Mouse (Mus musculus) midbrain, embryonic 13.5 days (tissue): ENCODE measurements around the gene Zyg11b. TPM values are rescaled to one million over a fixed set of nuclear protein-coding genes. Genes with fewer than 3 reads are reported as not detected.

ENCODE experiments used
- ATAC-seq: fragments of 200-750 bp; cut with Nextera tagmentation; 2 replicates; pipeline ENCODE4 v1.8.0; 2017; ENCODE audit warnings: mild to moderate bottlenecking, moderate TSS enrichment, moderate library complexity
- H3K27ac ChIP-seq: fragments of 300-500 bp; sonication (generic); 2 replicates; pipeline ENCODE4 v1.5.1; 2015; ENCODE audit warnings: inconsistent platforms, mild to moderate bottlenecking, moderate library complexity
- H3K27me3 ChIP-seq: fragments of 300-500 bp; sonication (generic); 2 replicates; pipeline ENCODE4 v1.6.1; 2015; ENCODE audit warnings: mild to moderate bottlenecking, inconsistent platforms
- H3K36me3 ChIP-seq: fragments of 300-500 bp; sonication (generic); 2 replicates; pipeline ENCODE4 v1.6.1; 2015; ENCODE audit warnings: mild to moderate bottlenecking, inconsistent platforms
- H3K4me1 ChIP-seq: fragments of 300-500 bp; sonication (generic); replicated peaks from 2 replicates; pipeline ENCODE4 v1.6.1; 2015; ENCODE audit warnings: inconsistent platforms
- H3K4me2 ChIP-seq: fragments of 300-500 bp; sonication (generic); replicated peaks from 2 replicates; pipeline ENCODE4 v1.6.1; 2015; ENCODE audit warnings: moderate library complexity, mild to moderate bottlenecking, inconsistent platforms
- H3K4me3 ChIP-seq: fragments of 300-500 bp; sonication (generic); replicated peaks from 2 replicates; pipeline ENCODE4 v1.5.1; 2015; ENCODE audit warnings: mild to moderate bottlenecking, inconsistent platforms
- H3K9ac ChIP-seq: fragments of 300-500 bp; sonication (generic); replicated peaks from 2 replicates; pipeline ENCODE4 v1.6.1; 2015; ENCODE audit warnings: mild to moderate bottlenecking, inconsistent platforms
- H3K9me3 ChIP-seq: fragments of 300-500 bp; sonication (generic); 2 replicates; pipeline ENCODE4 v1.6.1; 2016; ENCODE audit warnings: mild to moderate bottlenecking, inconsistent platforms
- WGBS: fragments of 180-500 bp; shearing (Covaris S2); methylation state at CpG from one replicate; pipeline ENCODE4 v1.1.7; 2015; 5-methylcytosine and 5-hydroxymethylcytosine counted together
- polyA plus RNA-seq: library from polyadenylated mRNA; unstranded; fragments of >200 nt; fragmentation: Nextera tagmentation; extraction: Ambion mirVana; gene quantifications from 2 replicates; pipeline ENCODE4 v1.2.1, GENCODE M21; 2015

Gene Zyg11b
- polyA plus RNA-seq, 1 experiment from 2014 or later: 30.9 TPM

GRCm38 (mm10) chr4:108335413-108335812 lies 34.5 kb upstream of the Zyg11b start:
- H3K4me1 ChIP-seq: peaks cover 13% of the 10 kb centered on the region
- H3K9ac ChIP-seq: no peak overlapping the region
- H3K9me3 ChIP-seq: no peaks in the 10 kb centered on the region
- WGBS: 95% methylated on average over 6 of the region's 6 CpGs
- no peaks in the 10 kb centered on the region for H3K27me3 ChIP-seq
- no peak overlapping the region for H3K4me2 ChIP-seq
- no peak overlapping the region for H3K27ac ChIP-seq
- ATAC-seq: no peak
- H3K4me3 ChIP-seq: no peak overlapping the region
- peaks cover 58% of the 10 kb centered on the region for H3K36me3 ChIP-seq

- peaks cover 18% of the 10 kb centered on the region for H3K4me1 ChIP-seq
- H3K4me3 ChIP-seq: no peak overlapping the region
- peaks cover 47% of the 10 kb centered on the region for H3K36me3 ChIP-seq
- H3K9me3 ChIP-seq: no peaks in the 10 kb centered on the region
- H3K4me2 ChIP-seq: no peak overlapping the region
- H3K27ac ChIP-seq: no peak overlapping the region
- no peaks in the 10 kb centered on the region for H3K27me3 ChIP-seq
- no peak for ATAC-seq
- 88% methylated on average over 9 of the region's 9 CpGs for WGBS
- H3K9ac ChIP-seq: 0 out of 2 replicates have a peak overlapping the region, but pooled peaks have one; percentile 10
Measured at GRCm38 (mm10) chr4:108332041-108332440, 31.1 kb upstream of the Zyg11b start.

GRCm38 (mm10) chr4:108329840-108330239 lies 28.9 kb upstream of the Zyg11b start:
- Histone ChIP-seq H3K27ac (no peak overlapping the region), H3K9ac (no peak overlapping the region), H3K9me3 (no peaks in the 10 kb centered on the region), H3K36me3 (peaks cover 26% of the 10 kb centered on the region), H3K27me3 (no peaks in the 10 kb centered on the region), H3K4me3 (no peak overlapping the region), H3K4me1 (peaks cover 19% of the 10 kb centered on the region), H3K4me2 (no peak overlapping the region)
- 98% methylated on average over 6 of the region's 6 CpGs for WGBS
- ATAC-seq: no peak

- Histone ChIP-seq H3K27ac (peak within 1 kb of the TSS; percentile 95), H3K9ac (peak within 1 kb of the TSS; percentile 64), H3K4me2 (peak within 1 kb of the TSS; percentile 65), H3K4me3 (peak within 1 kb of the TSS; percentile 62), H3K9me3 (no peaks in the 10 kb centered on the region), H3K4me1 (peaks cover 19% of the 10 kb centered on the region), H3K27me3 (no peaks in the 10 kb centered on the region), H3K36me3 (peaks cover 16% of the 10 kb centered on the region)
- peak; percentile 92 for ATAC-seq
- WGBS: under 1% methylated on average over 44 of the region's 45 CpGs
Measured at GRCm38 (mm10) chr4:108327730-108328484, 27.0 kb upstream of the Zyg11b start, which contains the start of gene Coa7. Coa7 (plus strand) TSS chr4:108328140.

- peak; percentile 15 for ATAC-seq
- Histone ChIP-seq H3K4me3 (peak overlapping the region; percentile 62), H3K4me1 (peaks cover 19% of the 10 kb centered on the region), H3K9me3 (no peaks in the 10 kb centered on the region), H3K9ac (peak overlapping the region; percentile 64), H3K27ac (peak overlapping the region; percentile 95), H3K36me3 (peaks cover 9% of the 10 kb centered on the region), H3K27me3 (no peaks in the 10 kb centered on the region), H3K4me2 (peak overlapping the region; percentile 65)
- WGBS: 32% methylated on average over 6 of the region's 6 CpGs
Measured at GRCm38 (mm10) chr4:108327071-108327579, 26.2 kb upstream of the Zyg11b start.

- no peak for ATAC-seq
- no peaks in the 10 kb centered on the region for H3K9me3 ChIP-seq
Measured at GRCm38 (mm10) chr4:108323588-108323987, 22.7 kb upstream of the Zyg11b start.

GRCm38 (mm10) chr4:108320627-108321380 lies 19.9 kb upstream of the Zyg11b start:
- Histone ChIP-seq H3K4me3 (no peak overlapping the region), H3K4me1 (no peaks in the 10 kb centered on the region), H3K9me3 (no peaks in the 10 kb centered on the region), H3K36me3 (no peaks in the 10 kb centered on the region), H3K27ac (no peak overlapping the region), H3K27me3 (no peaks in the 10 kb centered on the region), H3K4me2 (no peak overlapping the region), H3K9ac (no peak overlapping the region)
- 80% methylated on average over 7 of the region's 7 CpGs for WGBS
- no peak for ATAC-seq

More at GRCm38 (mm10) chr4:108323588-108323987, 22.7 kb upstream of the Zyg11b start:
- Histone ChIP-seq H3K4me3 (no peak overlapping the region), H3K4me2 (no peak overlapping the region), H3K27ac (no peak overlapping the region), H3K27me3 (no peaks in the 10 kb centered on the region), H3K4me1 (peaks cover 8% of the 10 kb centered on the region), H3K9ac (no peak overlapping the region), H3K36me3 (no peaks in the 10 kb centered on the region)
- 74% methylated on average over 5 of the region's 5 CpGs for WGBS

- Histone ChIP-seq H3K4me2 (no peak overlapping the region), H3K9me3 (no peaks in the 10 kb centered on the region), H3K36me3 (no peaks in the 10 kb centered on the region), H3K27ac (no peak overlapping the region), H3K4me3 (no peak overlapping the region), H3K27me3 (no peaks in the 10 kb centered on the region), H3K9ac (no peak overlapping the region), H3K4me1 (no peaks in the 10 kb centered on the region)
- WGBS: 69% methylated on average over 6 of the region's 6 CpGs
- ATAC-seq: no peak
Measured at GRCm38 (mm10) chr4:108319747-108320146, 18.9 kb upstream of the Zyg11b start.

GRCm38 (mm10) chr4:108318649-108319615 lies 18.0 kb upstream of the Zyg11b start:
- H3K36me3 ChIP-seq: no peaks in the 10 kb centered on the region
- WGBS: 82% methylated on average over 6 of the region's 8 CpGs
- H3K9me3 ChIP-seq: no peaks in the 10 kb centered on the region
- no peak overlapping the region for H3K4me2 ChIP-seq
- H3K4me3 ChIP-seq: no peak overlapping the region
- H3K27ac ChIP-seq: no peak overlapping the region
- H3K9ac ChIP-seq: no peak overlapping the region
- no peaks in the 10 kb centered on the region for H3K4me1 ChIP-seq
- no peaks in the 10 kb centered on the region for H3K27me3 ChIP-seq
- ATAC-seq: no peak

GRCm38 (mm10) chr4:108317656-108318605 lies 17.0 kb upstream of the Zyg11b start:
- no peak for ATAC-seq
- Histone ChIP-seq H3K36me3 (no peaks in the 10 kb centered on the region), H3K9ac (no peak overlapping the region), H3K4me2 (no peak overlapping the region), H3K27ac (no peak overlapping the region), H3K4me3 (no peak overlapping the region), H3K9me3 (no peaks in the 10 kb centered on the region), H3K4me1 (no peaks in the 10 kb centered on the region), H3K27me3 (no peaks in the 10 kb centered on the region)
- WGBS: 83% methylated on average over 12 of the region's 12 CpGs
